Comparison of ENCODE assay signal across 13 mouse cellular contexts in genomic region chr8:71666855-71667254, GRCm38 (mm10). TPM values are rescaled to one million over a fixed set of nuclear protein-coding genes. Genes with fewer than 3 reads are reported as not detected.
A peak's percentile ranks its signal among the peaks of the same experiment; 100 is the strongest.
DNase-seq lines count a peak whose midpoint lies in the region; ATAC-seq and TF ChIP-seq lines count a peak whose summit lies in the region.
"Had no signal": no experiment of that assay in that cellular context is flagged by ENCODE, and none has a peak within 500 bp of the region (broad histone marks: within the 10 kb centered on the region; RNA-seq: fewer than 3 reads in every experiment).

No protein-coding gene starts in this region.

- 17% methylated on average over 1 of the region's 1 CpGs for WGBS in hindbrain, embryonic 13.5 days
- WGBS in midbrain, embryonic 16.5 days = 18% methylated on average over 1 of the region's 1 CpGs

- H3K4me2 ChIP-seq in hindbrain, embryonic 13.5 days = peak overlapping the region; percentile 45
- H3K4me2 ChIP-seq in midbrain, embryonic 16.5 days (ENCODE audit: low read length) = no peak overlapping the region

- TF ChIP-seq CTCF in E14TG2a.4 (conservative IDR thresholded peaks at IDR 0.05; ENCODE audit: low read length) = no peak

- peak overlapping the region; percentile 72; the same call in 1 of the 2 replicates for H3K4me3 ChIP-seq in E14TG2a.4 (replicated peaks; ENCODE audit: low read length)
- H3K4me3 ChIP-seq in hindbrain, embryonic 13.5 days = no peak overlapping the region
- H3K4me3 ChIP-seq in midbrain, embryonic 16.5 days (ENCODE audit: low read depth, low read length) = no peak overlapping the region

- peak; percentile 63 for DNase-seq in brain, adult 2 months (ENCODE audit: low read depth, low spot score)
- no peak for DNase-seq in kidney, postnatal 36 days
- no peak for DNase-seq in lung, postnatal 4 days
- no peak for DNase-seq in left cerebral cortex, postnatal 25 days (ENCODE audit: low spot score in 2 of 2)
- DNase-seq: kidney, postnatal 10 days; lung, adult 18-20 months; thymus, postnatal 4 days had no signal

- peak overlapping the region; percentile 53 for H3K9ac ChIP-seq in hindbrain, embryonic 13.5 days
- H3K9ac ChIP-seq in midbrain, embryonic 16.5 days (ENCODE audit: low read depth, low read length) = 0 out of 2 replicates have a peak overlapping the region, but pooled peaks have one; percentile 7

- no peaks in the 10 kb centered on the region for H3K9me3 ChIP-seq in E14TG2a.4 (ENCODE audit: low read length)
- no peaks in the 10 kb centered on the region for H3K9me3 ChIP-seq in hindbrain, embryonic 13.5 days
- no peaks in the 10 kb centered on the region for H3K9me3 ChIP-seq in midbrain, embryonic 16.5 days (replicated peaks; ENCODE audit: control insufficient read depth, low read length, poor library complexity, severe bottlenecking)
- H3K9me3 ChIP-seq: embryonic facial prominence, embryonic 10.5 days; heart, embryonic 13.5 days had no signal

- no peaks in the 10 kb centered on the region for H3K27me3 ChIP-seq in E14TG2a.4 (ENCODE audit: insufficient read depth, low read length)
- peaks cover 30% of the 10 kb centered on the region for H3K27me3 ChIP-seq in hindbrain, embryonic 13.5 days
- no peaks in the 10 kb centered on the region for H3K27me3 ChIP-seq in midbrain, embryonic 16.5 days (ENCODE audit: control insufficient read depth, insufficient read depth, low read depth, low read length)
- H3K27me3 ChIP-seq: Patski had no signal

- peak overlapping the region; percentile 80 for H3K27ac ChIP-seq in hindbrain, embryonic 13.5 days
- H3K27ac ChIP-seq in midbrain, embryonic 16.5 days (ENCODE audit: low read length) = peak overlapping the region; percentile 50
- H3K27ac ChIP-seq: embryonic facial prominence, embryonic 10.5 days had no signal

- H3K36me3 ChIP-seq in E14TG2a.4 (ENCODE audit: insufficient read depth, low read length) = peaks cover 27% of the 10 kb centered on the region
- H3K36me3 ChIP-seq in hindbrain, embryonic 13.5 days = peaks cover 26% of the 10 kb centered on the region
- H3K36me3 ChIP-seq in midbrain, embryonic 16.5 days (ENCODE audit: control insufficient read depth, insufficient read depth, low read length) = peaks cover 16% of the 10 kb centered on the region; the same call in 1 of the 2 replicates
- H3K36me3 ChIP-seq: embryonic facial prominence, embryonic 10.5 days; heart, embryonic 13.5 days had no signal

- intact Hi-C loops in left cerebral cortex, postnatal 25 days (cut with DNase I) = no loop called here

- ATAC-seq in hindbrain, embryonic 13.5 days (ENCODE audit: low FRiP score) = no peak
- no peak for ATAC-seq in midbrain, embryonic 16.5 days
- ATAC-seq: Patski had no signal

- peaks cover 79% of the 10 kb centered on the region for H3K4me1 ChIP-seq in E14TG2a.4 (replicated peaks; ENCODE audit: low read depth, low read length)
- peaks cover 51% of the 10 kb centered on the region for H3K4me1 ChIP-seq in hindbrain, embryonic 13.5 days (replicated peaks)
- peaks cover 38% of the 10 kb centered on the region for H3K4me1 ChIP-seq in midbrain, embryonic 16.5 days (ENCODE audit: control insufficient read depth, insufficient read depth, low read length)

RNA-seq across cellular contexts. Expression of gene Unc13a, which starts 4.7 kb away (rescaled TPM):
- 18.0 and 18.9 TPM in 2 replicates for polyA plus RNA-seq in hindbrain, embryonic 13.5 days (2015; fragmentation: Nextera tagmentation; extraction: Ambion mirVana)
- 23.5 and 29.0 TPM in 2 replicates for polyA plus RNA-seq in midbrain, embryonic 16.5 days (2015; fragmentation: Nextera tagmentation; extraction: Ambion mirVana)
- 100 to 1,000 TPM; 318 to 327 TPM for total RNA-seq in left cerebral cortex, postnatal 25 days (2021)

RNA-seq across cellular contexts. Expression of gene Jak3, which starts 9.2 kb away (rescaled TPM):
- 3.5 TPM in 2 replicates for polyA plus RNA-seq in hindbrain, embryonic 13.5 days (2015; fragmentation: Nextera tagmentation; extraction: Ambion mirVana)
- 4.7 and 5.4 TPM in 2 replicates for polyA plus RNA-seq in midbrain, embryonic 16.5 days (2015; fragmentation: Nextera tagmentation; extraction: Ambion mirVana)
- total RNA-seq in left cerebral cortex, postnatal 25 days (2021) = 1 to 10 TPM; 3.9 to 4.8 TPM

RNA-seq across cellular contexts. Expression of gene Insl3, which starts 22.2 kb away (rescaled TPM):
- polyA plus RNA-seq in hindbrain, embryonic 13.5 days (2015; fragmentation: Nextera tagmentation; extraction: Ambion mirVana) = 0.31 and 0.79 TPM in 2 replicates
- polyA plus RNA-seq in midbrain, embryonic 16.5 days (2015; fragmentation: Nextera tagmentation; extraction: Ambion mirVana) = 1.4 TPM in 1 of 2 replicates, not detected in the other
- total RNA-seq in left cerebral cortex, postnatal 25 days (2021) = 1 to 10 TPM; 1.3 to 1.5 TPM
- polyA plus RNA-seq: embryonic facial prominence, embryonic 10.5 days had no signal

RNA-seq across cellular contexts. Expression of gene B3gnt3, which starts 34.7 kb away (rescaled TPM):
- polyA plus RNA-seq in hindbrain, embryonic 13.5 days (2015; fragmentation: Nextera tagmentation; extraction: Ambion mirVana) = 0.32 and 0.34 TPM in 2 replicates
- polyA plus RNA-seq in midbrain, embryonic 16.5 days (2015; fragmentation: Nextera tagmentation; extraction: Ambion mirVana) = 0.20 and 0.50 TPM in 2 replicates
- under 1 TPM; 0.34 to 0.53 TPM for total RNA-seq in left cerebral cortex, postnatal 25 days (2021)

RNA-seq across cellular contexts. Expression of gene Colgalt1, which starts 56.1 kb away (rescaled TPM):
- polyA plus RNA-seq in hindbrain, embryonic 13.5 days (2015; fragmentation: Nextera tagmentation; extraction: Ambion mirVana) = 57.5 and 63.2 TPM in 2 replicates
- 68.8 and 70.8 TPM in 2 replicates for polyA plus RNA-seq in midbrain, embryonic 16.5 days (2015; fragmentation: Nextera tagmentation; extraction: Ambion mirVana)
- 10 to 100 TPM; 49.3 to 51.5 TPM for total RNA-seq in left cerebral cortex, postnatal 25 days (2021)
